Mouse (Mus musculus) hindbrain, postnatal 0 days (tissue): ENCODE data around the gene Ppp1r21. TPM values are rescaled to one million over a fixed set of nuclear protein-coding genes. Genes with fewer than 3 reads are reported as not detected.

Source experiments
- ATAC-seq: fragments of 200-750 bp; cut with Nextera tagmentation; 2 replicates; pipeline ENCODE4 v1.8.0; 2017; ENCODE audit warnings: mild to moderate bottlenecking, moderate TSS enrichment, moderate library complexity
- DNase-seq: peaks from one replicate; pipeline ENCODE4 v3.0.0-alpha.2; 2015; ENCODE audit warnings: low spot score
- H3K27ac ChIP-seq: fragments of 300-500 bp; sonication (generic); 2 replicates; pipeline ENCODE4 v1.5.1; 2014; ENCODE audit warnings: mild to moderate bottlenecking
- H3K27me3 ChIP-seq: fragments of 300-500 bp; sonication (generic); 2 replicates; pipeline ENCODE4 v1.6.1; 2014; ENCODE audit warnings: low read length, mixed read lengths; ENCODE audit not compliant: insufficient read depth
- H3K36me3 ChIP-seq: fragments of 300-500 bp; sonication (generic); 2 replicates; pipeline ENCODE4 v1.6.1; 2014; ENCODE audit warnings: low read length, mixed read lengths; ENCODE audit not compliant: insufficient read depth
- H3K4me1 ChIP-seq: fragments of 300-500 bp; sonication (generic); 2 replicates; pipeline ENCODE4 v1.6.1; 2014; ENCODE audit warnings: antibody characterized with exemption, low read length, mixed read lengths; ENCODE audit not compliant: insufficient read depth
- H3K4me2 ChIP-seq: fragments of 300-500 bp; sonication (generic); 2 replicates; pipeline ENCODE4 v1.6.1; 2014; ENCODE audit warnings: low read depth, mild to moderate bottlenecking, low read length, moderate library complexity, mixed read lengths
- H3K4me3 ChIP-seq: fragments of 300-500 bp; sonication (generic); 2 replicates; pipeline ENCODE4 v1.5.1; 2014; ENCODE audit warnings: low read length
- H3K9ac ChIP-seq: fragments of 300-500 bp; sonication (generic); replicated peaks from 2 replicates; pipeline ENCODE4 v1.6.1; 2014; ENCODE audit warnings: mild to moderate bottlenecking, low read length, moderate library complexity, mixed read lengths
- H3K9me3 ChIP-seq: fragments of 300-500 bp; sonication (generic); 2 replicates; pipeline ENCODE4 v1.6.1; 2016; ENCODE audit warnings: low read length, mixed read lengths
- CTCF ChIP-seq: IDR thresholded peaks from 2 replicates; pipeline ENCODE4 v1.5.1; 2016; ENCODE audit warnings: antibody characterized with exemption, control low read depth, low read depth
- WGBS: fragments of 180-500 bp; shearing (Covaris S2); extraction: QIAGEN DNeasy Blood & Tissue Kit; methylation state at CpG from one replicate; pipeline ENCODE4 v1.1.7; 2014; 5-methylcytosine and 5-hydroxymethylcytosine counted together
- polyA plus RNA-seq: library from polyadenylated mRNA; unstranded; fragments of >200 nt; fragmentation: Nextera tagmentation; extraction: Ambion mirVana; gene quantifications from 2 replicates; pipeline ENCODE4 v1.2.1, GENCODE M21; 2015
- total RNA-seq: library from RNA; depleted of rRNA; stranded (reverse); fragments of >200 nt; gene quantifications from 2 replicates; pipeline ENCODE4 v1.2.3, GENCODE M21; 2014

The Ppp1r21 gene
- total and polyA plus RNA-seq, 2 experiments from 2014 or later = 32.2 to 43.7 TPM

DNA sequence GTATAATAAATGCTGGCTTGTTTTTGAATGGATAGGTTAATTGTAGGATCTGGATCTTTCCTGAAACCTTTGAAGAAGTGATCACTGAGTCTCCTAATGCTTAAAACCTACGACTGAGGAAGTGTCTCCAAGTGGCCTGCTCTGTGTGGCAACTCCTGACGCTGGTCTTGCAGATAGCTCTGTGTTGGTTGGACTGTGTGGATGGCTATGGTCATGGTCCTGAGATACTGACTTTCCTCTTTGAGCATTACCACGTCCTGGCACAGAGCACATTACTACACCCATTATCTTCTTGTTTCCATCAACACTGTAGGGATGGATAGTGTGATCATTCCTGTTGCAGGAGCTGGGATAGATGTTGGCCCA lies 13.5 kb downstream of the Ppp1r21 start:
- H3K27me3 ChIP-seq = no peaks in the 10 kb centered on the region
- 77% methylated on average over 3 of the region's 3 CpGs for WGBS
- H3K4me3 ChIP-seq = no peak overlapping the region
- TF ChIP-seq CTCF = no peak
- no peaks in the 10 kb centered on the region for H3K9me3 ChIP-seq
- H3K4me2 ChIP-seq = no peak overlapping the region
- H3K9ac ChIP-seq = no peak overlapping the region
- H3K27ac ChIP-seq = no peak overlapping the region
- H3K36me3 ChIP-seq = peaks cover 16% of the 10 kb centered on the region; the same call in 1 of the 2 replicates
- H3K4me1 ChIP-seq = no peaks in the 10 kb centered on the region
- DNase-seq (no peak), ATAC-seq (no peak)

DNA sequence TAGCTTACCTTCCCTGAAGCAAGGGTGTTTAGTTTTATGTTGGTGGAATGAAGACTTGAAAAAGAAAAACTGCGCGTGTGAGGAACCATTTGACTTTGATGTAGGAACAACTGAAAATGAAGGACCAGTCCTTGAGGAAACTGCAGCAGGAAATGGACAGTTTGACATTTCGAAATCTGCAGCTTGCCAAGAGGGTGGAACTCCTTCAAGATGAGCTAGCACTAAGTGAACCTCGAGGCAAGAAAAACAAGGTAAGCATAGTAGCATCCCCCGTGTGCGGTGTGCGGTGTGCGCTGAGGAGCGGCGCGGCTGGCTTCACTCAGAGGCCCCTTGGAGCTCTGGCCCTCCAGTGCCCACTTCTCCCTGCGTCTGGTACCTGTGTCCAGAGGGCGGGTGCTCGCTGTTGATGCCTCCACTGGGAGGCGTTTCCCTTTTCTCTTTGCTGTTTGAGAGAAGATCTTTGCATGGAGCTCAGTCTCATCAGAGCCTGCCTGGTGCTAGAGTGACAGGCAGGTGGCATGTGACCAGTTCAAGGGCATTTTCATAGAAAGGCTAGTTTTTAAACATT lies 15.4 kb downstream of the Ppp1r21 start:
- no peak for ATAC-seq
- no peak overlapping the region for H3K4me3 ChIP-seq
- H3K36me3 ChIP-seq = peaks cover 24% of the 10 kb centered on the region; the same call in 1 of the 2 replicates
- no peak overlapping the region for H3K9ac ChIP-seq
- H3K27me3 ChIP-seq = no peaks in the 10 kb centered on the region
- no peaks in the 10 kb centered on the region for H3K9me3 ChIP-seq
- H3K4me2 ChIP-seq = no peak overlapping the region
- 88% methylated on average over 15 of the region's 15 CpGs for WGBS
- H3K4me1 ChIP-seq = no peaks in the 10 kb centered on the region
- no peak overlapping the region for H3K27ac ChIP-seq
- no peak for DNase-seq
- no peak for TF ChIP-seq CTCF

DNA sequence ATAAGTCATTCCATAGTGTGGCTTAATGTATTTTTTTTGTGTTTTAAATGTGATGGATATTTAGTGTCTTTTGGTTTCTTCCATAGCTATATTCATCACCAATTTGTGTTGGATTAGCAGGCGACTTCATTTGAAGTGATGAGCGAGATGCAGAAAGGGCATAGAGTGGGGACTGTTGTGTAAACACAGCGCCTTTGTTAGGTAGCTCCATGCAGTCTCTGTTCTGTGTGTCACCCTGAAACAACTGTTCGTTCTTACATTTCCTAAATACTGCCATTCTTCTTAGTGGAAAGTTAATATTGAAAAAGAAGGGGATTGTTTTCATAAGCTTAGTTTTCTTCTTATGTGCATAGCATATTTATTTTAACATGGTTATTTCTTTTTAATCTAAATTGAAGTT lies 16.8 kb downstream of the Ppp1r21 start:
- no peak overlapping the region for H3K4me2 ChIP-seq
- 78% methylated on average over 4 of the region's 4 CpGs for WGBS
- no peak for DNase-seq
- no peaks in the 10 kb centered on the region for H3K4me1 ChIP-seq
- H3K4me3 ChIP-seq = no peak overlapping the region
- H3K27me3 ChIP-seq = no peaks in the 10 kb centered on the region
- no peak for TF ChIP-seq CTCF
- H3K36me3 ChIP-seq = peaks cover 24% of the 10 kb centered on the region; the same call in 1 of the 2 replicates
- no peak overlapping the region for H3K27ac ChIP-seq
- ATAC-seq = no peak
- no peak overlapping the region for H3K9ac ChIP-seq
- no peaks in the 10 kb centered on the region for H3K9me3 ChIP-seq

DNA sequence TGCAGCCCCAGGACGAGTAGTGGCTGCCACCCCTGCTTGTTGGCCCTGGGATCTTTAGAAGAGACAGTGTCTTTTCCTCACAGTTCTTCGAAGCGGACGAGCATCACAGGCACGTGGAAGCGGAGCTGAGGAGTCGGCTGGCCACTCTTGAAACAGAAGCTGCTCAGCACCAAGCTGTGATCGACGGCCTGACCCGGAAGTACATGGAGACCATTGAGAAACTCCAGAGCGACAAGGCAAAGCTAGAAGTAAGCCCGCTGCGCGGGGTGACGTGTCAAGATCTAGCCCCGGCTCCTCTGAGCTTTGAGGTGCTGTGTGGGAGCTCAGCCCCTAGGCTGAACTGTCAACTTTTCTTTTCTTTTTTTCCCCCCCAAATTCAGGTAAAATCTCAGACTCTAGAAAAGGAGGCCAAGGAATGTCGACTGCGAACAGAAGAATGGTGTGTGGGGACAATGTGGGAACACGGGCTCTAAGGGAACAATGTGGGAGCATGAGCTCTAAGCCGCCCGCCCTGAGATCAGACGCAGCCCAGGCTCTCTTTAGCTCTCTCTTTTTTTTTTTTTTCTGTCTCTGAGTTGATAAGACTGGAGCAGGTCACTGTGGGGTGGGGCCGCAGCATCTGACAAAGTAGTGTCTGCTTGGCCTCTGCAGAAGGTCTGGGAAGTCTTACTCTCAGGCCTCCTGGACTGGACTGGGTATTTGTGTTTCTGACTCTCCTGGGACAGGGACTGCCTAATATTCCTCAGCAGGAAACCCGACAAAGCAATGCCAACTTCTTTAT lies 19.7 kb downstream of the Ppp1r21 start:
- Histone ChIP-seq H3K9me3 (no peaks in the 10 kb centered on the region), H3K9ac (no peak overlapping the region), H3K4me2 (no peak overlapping the region), H3K27me3 (no peaks in the 10 kb centered on the region), H3K27ac (no peak overlapping the region), H3K36me3 (peaks cover 25% of the 10 kb centered on the region; the same call in 1 of the 2 replicates), H3K4me3 (no peak overlapping the region), H3K4me1 (no peaks in the 10 kb centered on the region)
- DNase-seq (no peak), ATAC-seq (no peak)
- no peak for TF ChIP-seq CTCF
- 87% methylated on average over 24 of the region's 24 CpGs for WGBS

DNA sequence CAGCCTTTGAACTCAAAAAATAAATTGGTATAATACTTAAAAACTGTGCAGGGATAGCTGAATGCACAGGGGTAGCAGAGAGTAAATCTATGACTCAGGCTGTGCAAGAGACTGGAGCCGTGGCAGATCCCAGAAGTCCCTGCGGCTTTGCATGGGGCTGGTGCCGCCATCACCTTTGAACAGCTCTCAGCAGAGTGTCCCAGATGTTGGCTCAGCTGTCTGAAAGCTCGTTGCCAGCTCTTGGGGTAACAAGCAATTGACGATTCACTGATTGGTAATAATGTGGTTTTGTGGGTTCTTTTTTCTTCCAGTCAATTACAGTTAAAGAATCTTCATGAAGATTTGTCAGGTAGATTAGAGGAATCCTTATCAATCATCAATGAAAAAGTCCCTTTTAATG lies 20.4 kb downstream of the Ppp1r21 start:
- no peak for DNase-seq
- no peak for TF ChIP-seq CTCF
- H3K4me2 ChIP-seq = no peak overlapping the region

DNA sequence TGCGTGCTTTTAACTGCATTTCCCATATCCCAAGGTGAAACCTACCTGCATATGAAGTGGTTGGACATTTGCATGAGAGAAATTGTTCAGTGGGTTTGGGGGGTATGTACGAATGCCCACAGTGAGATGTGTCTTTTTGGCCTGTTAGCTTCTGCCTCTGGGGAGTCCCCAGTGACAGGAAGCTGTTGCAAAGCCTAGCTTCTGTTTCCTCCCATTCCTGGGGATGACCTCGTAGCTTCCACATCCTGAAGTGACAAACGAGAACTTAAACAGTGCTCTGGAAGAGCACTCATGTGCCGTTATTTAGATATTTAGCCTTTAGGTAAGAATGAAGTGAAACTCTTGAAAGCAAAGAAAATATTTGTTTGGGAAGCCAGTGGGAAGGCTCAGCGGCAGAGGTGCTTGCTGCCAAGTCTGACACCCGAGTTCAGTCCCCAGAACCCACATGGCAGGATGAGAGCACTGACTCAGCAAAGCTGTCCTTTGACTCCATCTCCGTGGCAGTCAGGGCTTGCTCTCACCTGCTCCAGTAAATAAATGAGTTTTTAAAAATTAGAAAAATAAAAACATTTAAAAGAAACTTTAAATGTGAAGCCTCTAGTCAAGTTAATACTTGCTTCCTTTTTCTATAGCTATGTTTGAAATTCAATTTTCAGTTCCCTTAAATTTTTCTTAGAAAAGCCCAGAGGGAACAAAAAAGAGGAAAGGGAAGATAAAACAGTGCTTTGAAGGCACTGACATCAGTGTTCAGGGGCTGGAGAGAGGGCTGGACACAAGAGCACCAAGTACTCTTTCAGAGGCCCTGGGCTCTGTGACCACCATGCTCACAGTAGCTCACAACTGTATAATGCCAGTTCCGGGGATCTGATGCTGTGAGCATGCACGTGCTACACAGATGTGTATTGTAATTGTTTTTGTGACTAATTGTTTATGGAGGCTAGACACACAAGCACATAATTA lies 21.3 kb downstream of the Ppp1r21 start:
- Histone ChIP-seq H3K9ac (no peak overlapping the region), H3K27me3 (no peaks in the 10 kb centered on the region), H3K4me2 (no peak overlapping the region), H3K9me3 (no peaks in the 10 kb centered on the region), H3K4me1 (no peaks in the 10 kb centered on the region), H3K4me3 (no peak overlapping the region), H3K27ac (no peak overlapping the region), H3K36me3 (peaks cover 30% of the 10 kb centered on the region; the same call in 1 of the 2 replicates)
- no peak for TF ChIP-seq CTCF
- DNase-seq = no peak
- no peak for ATAC-seq
- WGBS = 65% methylated on average over 10 of the region's 10 CpGs

More for the DNA sequence above, 20.4 kb downstream of the Ppp1r21 start:
- ATAC-seq = no peak
- H3K9me3 ChIP-seq = no peaks in the 10 kb centered on the region
- H3K36me3 ChIP-seq = peaks cover 24% of the 10 kb centered on the region; the same call in 1 of the 2 replicates
- no peak overlapping the region for H3K9ac ChIP-seq
- 72% methylated on average over 5 of the region's 5 CpGs for WGBS
- H3K27me3 ChIP-seq = no peaks in the 10 kb centered on the region
- H3K27ac ChIP-seq = no peak overlapping the region
- no peaks in the 10 kb centered on the region for H3K4me1 ChIP-seq
- H3K4me3 ChIP-seq = no peak overlapping the region
